19 mouse cellular contexts compared by ENCODE assay signal in the genomic region with DNA sequence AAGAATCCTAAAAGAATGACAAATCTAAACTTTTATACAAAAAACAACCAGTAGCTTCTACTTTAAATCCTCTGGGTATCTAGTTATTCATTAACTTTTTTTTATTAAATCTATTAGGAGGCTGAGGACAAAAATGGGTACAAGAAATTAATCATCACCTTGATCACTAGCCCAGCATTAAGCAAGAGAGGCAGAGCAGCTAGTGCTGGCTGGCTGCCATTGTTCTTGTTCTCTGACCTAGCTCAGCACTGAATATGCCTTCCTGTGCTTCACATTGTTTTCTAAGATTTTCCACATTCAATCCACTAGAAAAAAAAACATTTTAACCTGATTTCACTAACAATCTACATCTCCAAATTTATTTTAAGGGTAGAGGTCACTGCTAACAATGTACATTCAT.
DNase-seq lines count a peak whose midpoint lies in the region; ATAC-seq and TF ChIP-seq lines count a peak whose summit lies in the region.
"Had no signal": no experiment of that assay in that cellular context is flagged by ENCODE, and none has a peak within 500 bp of the region (broad histone marks: within the 10 kb centered on the region; RNA-seq: fewer than 3 reads in every experiment).

No protein-coding gene starts in this region.

- H3K27ac ChIP-seq in midbrain, postnatal 0 days (ENCODE audit: low read depth, low read length) = no peak overlapping the region
- no peak overlapping the region for H3K27ac ChIP-seq in midbrain, embryonic 10.5 days (replicated peaks)
- no peak overlapping the region for H3K27ac ChIP-seq in kidney, embryonic 15.5 days
- H3K27ac ChIP-seq: heart, adult 2 months; hindbrain, embryonic 13.5 days; liver, embryonic 12.5 days; midbrain, embryonic 12.5 days; stomach, postnatal 0 days had no signal

- DNase-seq in cerebellum, postnatal 14 days = peak; percentile 59 to 60
- DNase-seq in midbrain, postnatal 0 days (ENCODE audit: low spot score) = peak; percentile 18
- DNase-seq in midbrain, embryonic 10.5 days (ENCODE audit: low spot score) = no peak
- DNase-seq in ovary, adult 18-20 months (ENCODE audit: low spot score) = no peak
- DNase-seq in natural killer cell, adult 2 months (ENCODE audit: low spot score in 2 of 2) = no peak
- DNase-seq: heart, adult 2 months; heart, postnatal 10 days; lung, postnatal 4 days; right cerebral cortex, adult 18-20 months; thymus, postnatal 36 days had no signal

- TF ChIP-seq CTCF in midbrain, postnatal 0 days (IDR thresholded peaks at IDR 0.05) = no peak

- H3K4me3 ChIP-seq in midbrain, postnatal 0 days (ENCODE audit: low read depth, low read length) = no peak overlapping the region
- no peak overlapping the region for H3K4me3 ChIP-seq in midbrain, embryonic 10.5 days
- no peak overlapping the region for H3K4me3 ChIP-seq in kidney, embryonic 15.5 days (replicated peaks)
- H3K4me3 ChIP-seq: heart, adult 2 months; hindbrain, embryonic 13.5 days; liver, embryonic 12.5 days; midbrain, embryonic 12.5 days; myocyte had no signal

- no peak overlapping the region for H3K4me2 ChIP-seq in midbrain, postnatal 0 days (ENCODE audit: low read depth, low read length, poor library complexity, severe bottlenecking)
- H3K4me2 ChIP-seq in kidney, embryonic 15.5 days = no peak overlapping the region
- H3K4me2 ChIP-seq: hindbrain, embryonic 13.5 days; liver, embryonic 12.5 days; midbrain, embryonic 12.5 days had no signal

- H3K9ac ChIP-seq in midbrain, postnatal 0 days (replicated peaks; ENCODE audit: low read length, poor library complexity, severe bottlenecking) = no peak overlapping the region
- no peak overlapping the region for H3K9ac ChIP-seq in kidney, embryonic 15.5 days
- H3K9ac ChIP-seq: hindbrain, embryonic 13.5 days; liver, embryonic 12.5 days; midbrain, embryonic 12.5 days had no signal

- no peak for ATAC-seq in cerebellum, adult (ENCODE audit: insufficient number of reproducible peaks, low FRiP score, low TSS enrichment)
- ATAC-seq in midbrain, postnatal 0 days (ENCODE audit: low FRiP score) = no peak
- peak; percentile 89 for ATAC-seq in kidney, embryonic 15.5 days (replicated peaks; ENCODE audit: low FRiP score)
- ATAC-seq: forebrain, embryonic 14.5 days; intestine, embryonic 16.5 days; liver, embryonic 12.5 days had no signal

- H3K4me1 ChIP-seq in midbrain, postnatal 0 days (ENCODE audit: insufficient read depth, low read length) = no peaks in the 10 kb centered on the region
- no peaks in the 10 kb centered on the region for H3K4me1 ChIP-seq in midbrain, embryonic 10.5 days
- H3K4me1 ChIP-seq in kidney, embryonic 15.5 days = no peaks in the 10 kb centered on the region
- H3K4me1 ChIP-seq: hindbrain, embryonic 13.5 days; liver, embryonic 12.5 days; midbrain, embryonic 12.5 days had no signal

- no peaks in the 10 kb centered on the region for H3K9me3 ChIP-seq in midbrain, postnatal 0 days (ENCODE audit: low read length)
- H3K9me3 ChIP-seq in midbrain, embryonic 10.5 days (replicated peaks) = no peaks in the 10 kb centered on the region
- H3K9me3 ChIP-seq in kidney, embryonic 15.5 days (replicated peaks) = no peaks in the 10 kb centered on the region
- H3K9me3 ChIP-seq: hindbrain, embryonic 13.5 days; liver, embryonic 12.5 days; midbrain, embryonic 12.5 days had no signal

- H3K27me3 ChIP-seq in midbrain, postnatal 0 days (ENCODE audit: insufficient read depth, low read length) = no peaks in the 10 kb centered on the region
- no peaks in the 10 kb centered on the region for H3K27me3 ChIP-seq in midbrain, embryonic 10.5 days (ENCODE audit: low read depth, poor library complexity, severe bottlenecking)
- no peaks in the 10 kb centered on the region for H3K27me3 ChIP-seq in kidney, embryonic 15.5 days
- H3K27me3 ChIP-seq: hindbrain, embryonic 13.5 days; liver, embryonic 12.5 days; midbrain, embryonic 12.5 days had no signal

- H3K36me3 ChIP-seq in midbrain, postnatal 0 days (ENCODE audit: insufficient read depth, low read length) = no peaks in the 10 kb centered on the region
- H3K36me3 ChIP-seq in midbrain, embryonic 10.5 days = no peaks in the 10 kb centered on the region
- H3K36me3 ChIP-seq in kidney, embryonic 15.5 days = no peaks in the 10 kb centered on the region
- H3K36me3 ChIP-seq: hindbrain, embryonic 13.5 days; liver, embryonic 12.5 days; midbrain, embryonic 12.5 days had no signal

Comparison
In these comparisons a context has a peak if more than half of its experiments do, and no peak if none do; other contexts are left out.
1. DNase-seq: peak in cerebellum, postnatal 14 days (2 of 2) and midbrain, postnatal 0 days (single experiment); none in midbrain, embryonic 10.5 days (single experiment), ovary, adult 18-20 months (single experiment) and natural killer cell, adult 2 months (0 of 2).